In the genomic region with DNA sequence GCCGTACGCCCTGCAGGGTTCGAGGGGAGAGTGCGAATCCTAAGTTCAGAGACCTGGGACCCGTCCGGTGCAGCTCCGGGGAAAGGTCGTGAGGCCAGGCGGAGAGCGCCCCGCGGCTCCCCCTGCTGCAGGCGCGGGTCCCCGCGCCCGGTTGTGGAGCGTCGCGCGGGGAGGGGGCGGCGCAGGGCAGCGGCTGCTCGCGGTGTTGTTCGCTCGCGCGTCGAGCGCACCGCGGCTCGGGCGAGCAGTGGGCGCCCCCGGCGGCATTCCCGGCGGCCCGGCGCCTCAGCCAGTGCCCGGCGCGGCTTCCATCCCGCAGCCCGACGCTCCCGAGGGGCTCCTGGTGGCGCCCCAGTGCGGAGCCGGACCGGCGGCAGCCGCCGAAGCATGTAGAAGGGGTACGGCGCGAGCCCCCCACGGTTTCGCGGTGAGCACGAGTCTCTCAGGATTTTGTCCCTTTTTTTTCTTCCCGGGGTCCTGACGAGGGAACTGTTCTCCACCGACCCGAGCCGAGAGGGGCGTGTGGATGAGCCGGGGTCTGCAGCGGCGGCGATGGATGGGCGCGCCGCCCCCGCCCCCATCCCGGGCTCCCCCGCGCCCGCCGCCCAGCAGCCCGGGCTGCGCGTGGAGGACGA, we compare ENCODE assay signal across 8 mouse cellular contexts. TPM values are rescaled to one million over a fixed set of nuclear protein-coding genes. Genes with fewer than 3 reads are reported as not detected.
DNase-seq lines count a peak whose midpoint lies in the region; ATAC-seq and TF ChIP-seq lines count a peak whose summit lies in the region.

No protein-coding gene starts in this region.

- peak overlapping the region; percentile 88 for H3K4me3 ChIP-seq in kidney, embryonic 14.5 days (ENCODE audit: low read length)
- peak overlapping the region; percentile 91 for H3K4me3 ChIP-seq in forebrain, embryonic 10.5 days
- peak overlapping the region; percentile 67 for H3K4me3 ChIP-seq in intestine, postnatal 0 days (ENCODE audit: low read depth, low read length)

- peak; percentile 37; the same call in 1 of the 2 replicates for TF ChIP-seq CTCF in intestine, postnatal 0 days (IDR thresholded peaks at IDR 0.05; ENCODE audit: low read depth)

- no peaks in the 10 kb centered on the region; the same call in 1 of the 2 replicates for H3K36me3 ChIP-seq in kidney, embryonic 14.5 days (ENCODE audit: control insufficient read depth, insufficient read depth, low read length)
- H3K36me3 ChIP-seq in forebrain, embryonic 10.5 days (replicated peaks) = peaks cover 13% of the 10 kb centered on the region; the same call in 1 of the 2 replicates
- no peaks in the 10 kb centered on the region for H3K36me3 ChIP-seq in intestine, postnatal 0 days (ENCODE audit: control insufficient read depth, insufficient read depth)

- H3K27me3 ChIP-seq in kidney, embryonic 14.5 days (ENCODE audit: control insufficient read depth, insufficient read depth, low read length) = no peaks in the 10 kb centered on the region
- H3K27me3 ChIP-seq in forebrain, embryonic 10.5 days (ENCODE audit: poor library complexity, severe bottlenecking) = no peaks in the 10 kb centered on the region
- no peaks in the 10 kb centered on the region for H3K27me3 ChIP-seq in intestine, postnatal 0 days (replicated peaks; ENCODE audit: control insufficient read depth, insufficient read depth, low read length)

- ATAC-seq in kidney, embryonic 14.5 days (ENCODE audit: low FRiP score, low TSS enrichment) = peak; percentile 86
- peak; percentile 74 for ATAC-seq in intestine, postnatal 0 days
- ATAC-seq in neutrophil, adult 5-6 weeks (ENCODE audit: extremely low read depth, insufficient number of reproducible peaks, low FRiP score, poor library complexity, severe bottlenecking) = 0 out of 2 replicates have a peak, but pooled peaks have one; percentile 2

- H3K9me3 ChIP-seq in kidney, embryonic 14.5 days (ENCODE audit: control insufficient read depth, low read length) = no peaks in the 10 kb centered on the region
- H3K9me3 ChIP-seq in forebrain, embryonic 10.5 days = no peaks in the 10 kb centered on the region
- H3K9me3 ChIP-seq in intestine, postnatal 0 days (ENCODE audit: control insufficient read depth) = no peaks in the 10 kb centered on the region

- H3K4me2 ChIP-seq in kidney, embryonic 14.5 days (replicated peaks; ENCODE audit: low read depth, low read length) = peak overlapping the region; percentile 71
- H3K4me2 ChIP-seq in intestine, postnatal 0 days (replicated peaks; ENCODE audit: low read depth) = peak overlapping the region; percentile 92

- no peak for DNase-seq in kidney, postnatal 14 days
- peak; percentile 12 for DNase-seq in ES-CJ7 (ENCODE audit: low read depth, low spot score)
- DNase-seq in forebrain, embryonic 10.5 days (ENCODE audit: extremely low spot score, low spot score) = no peak
- DNase-seq in right cerebral cortex, adult 18-20 months = no peak
- DNase-seq in frontal cortex, postnatal 14 days (ENCODE audit: low spot score in 2 of 2) = no peak

- peak overlapping the region; percentile 85 for H3K27ac ChIP-seq in kidney, embryonic 14.5 days (ENCODE audit: low read depth, low read length)
- H3K27ac ChIP-seq in forebrain, embryonic 10.5 days = peak overlapping the region; percentile 99
- peak overlapping the region; percentile 69 for H3K27ac ChIP-seq in intestine, postnatal 0 days (ENCODE audit: low read depth, low read length)

- H3K4me1 ChIP-seq in kidney, embryonic 14.5 days (ENCODE audit: control insufficient read depth, insufficient read depth, low read length) = peaks cover 9% of the 10 kb centered on the region; the same call in 1 of the 2 replicates
- H3K4me1 ChIP-seq in forebrain, embryonic 10.5 days = peaks cover 26% of the 10 kb centered on the region
- H3K4me1 ChIP-seq in intestine, postnatal 0 days (replicated peaks; ENCODE audit: control insufficient read depth, insufficient read depth, low read length) = peaks cover 4% of the 10 kb centered on the region; the same call in 1 of the 2 replicates

- peak overlapping the region; percentile 84 for H3K9ac ChIP-seq in kidney, embryonic 14.5 days (ENCODE audit: low read depth, low read length)
- H3K9ac ChIP-seq in intestine, postnatal 0 days (ENCODE audit: low read depth, low read length) = peak overlapping the region; percentile 41

- WGBS in kidney, embryonic 14.5 days = 0% methylated on average over 74 of the region's 87 CpGs
- WGBS in forebrain, embryonic 10.5 days = under 1% methylated on average over 76 of the region's 87 CpGs
- under 1% methylated on average over 55 of the region's 87 CpGs for WGBS in intestine, postnatal 0 days

RNA-seq across cellular contexts. Expression of a gene that starts 0.5 kb away (rescaled TPM):
- polyA plus RNA-seq in kidney, embryonic 14.5 days (2014; fragmentation: Nextera tagmentation; extraction: Ambion mirVana) = 21.8 and 27.7 TPM in 2 replicates
- polyA plus RNA-seq in forebrain, embryonic 10.5 days (2016; fragmentation: Nextera tagmentation; extraction: Ambion mirVana) = 43.8 and 49.1 TPM in 2 replicates
- 4.6 and 4.7 TPM in 2 replicates for polyA plus RNA-seq in intestine, postnatal 0 days (2015; fragmentation: Nextera tagmentation; extraction: Ambion mirVana)
- total RNA-seq in neutrophil, adult 5-6 weeks (2017) = not detected in 2 replicates

RNA-seq across cellular contexts. Expression of a gene that starts 0.7 kb away (rescaled TPM):
- 34.6 and 42.1 TPM in 2 replicates for polyA plus RNA-seq in kidney, embryonic 14.5 days (2014; fragmentation: Nextera tagmentation; extraction: Ambion mirVana)
- 34.2 and 36.4 TPM in 2 replicates for polyA plus RNA-seq in forebrain, embryonic 10.5 days (2016; fragmentation: Nextera tagmentation; extraction: Ambion mirVana)
- 12.6 and 13.7 TPM in 2 replicates for polyA plus RNA-seq in intestine, postnatal 0 days (2015; fragmentation: Nextera tagmentation; extraction: Ambion mirVana)
- total RNA-seq in neutrophil, adult 5-6 weeks (2017) = 52.3 and 58.9 TPM in 2 replicates

Comparison
In these comparisons a context has a peak if more than half of its experiments do, and no peak if none do; other contexts are left out.
1. ATAC-seq: peak in every context shown above with its lines; median percentile 86 in kidney, embryonic 14.5 days; 74 in intestine, postnatal 0 days; 2 in neutrophil, adult 5-6 weeks.